Mouse (Mus musculus) heart, embryonic 12.5 days (tissue): ENCODE measurements around the gene Mapkapk5. TPM values are rescaled to one million over a fixed set of nuclear protein-coding genes. Genes with fewer than 3 reads are reported as not detected.

Experiments
- ATAC-seq: fragments of 200-750 bp; cut with Nextera tagmentation; 2 replicates; pipeline ENCODE4 v1.8.0; 2017; ENCODE audit warnings: moderate TSS enrichment, moderate library complexity; ENCODE audit not compliant: insufficient number of reproducible peaks, low FRiP score
- H3K27ac ChIP-seq: fragments of 300-500 bp; sonication (generic); 2 replicates; pipeline ENCODE4 v1.5.1; 2016; ENCODE audit warnings: mild to moderate bottlenecking, moderate library complexity; ENCODE audit not compliant: poor library complexity, severe bottlenecking
- H3K27me3 ChIP-seq: fragments of 300-500 bp; sonication (generic); replicated peaks from 2 replicates; pipeline ENCODE4 v1.6.1; 2016; ENCODE audit warnings: mild to moderate bottlenecking, moderate library complexity
- H3K36me3 ChIP-seq: fragments of 300-500 bp; sonication (generic); 2 replicates; pipeline ENCODE4 v1.6.1; 2016; ENCODE audit warnings: mild to moderate bottlenecking, moderate library complexity
- H3K4me1 ChIP-seq: fragments of 300-500 bp; sonication (generic); replicated peaks from 2 replicates; pipeline ENCODE4 v1.6.1; 2016; ENCODE audit warnings: mild to moderate bottlenecking
- H3K4me2 ChIP-seq: fragments of 300-500 bp; sonication (generic); 2 replicates; pipeline ENCODE4 v1.6.1; 2016; ENCODE audit warnings: mild to moderate bottlenecking, moderate library complexity
- H3K4me3 ChIP-seq: fragments of 300-500 bp; sonication (generic); 2 replicates; pipeline ENCODE4 v1.5.1; 2016; ENCODE audit warnings: mild to moderate bottlenecking
- H3K9ac ChIP-seq: fragments of 300-500 bp; sonication (generic); 2 replicates; pipeline ENCODE4 v1.6.1; 2016; ENCODE audit warnings: mild to moderate bottlenecking, moderate library complexity
- H3K9me3 ChIP-seq: fragments of 300-500 bp; sonication (generic); replicated peaks from 2 replicates; pipeline ENCODE4 v1.6.1; 2016; ENCODE audit warnings: mild to moderate bottlenecking, moderate library complexity
- WGBS: fragments of 180-500 bp; shearing (Covaris S2); methylation state at CpG from one replicate; pipeline ENCODE4 v1.1.7; 2016; 5-methylcytosine and 5-hydroxymethylcytosine counted together
- polyA plus RNA-seq: library from polyadenylated mRNA; unstranded; fragments of >200 nt; fragmentation: Nextera tagmentation; extraction: Ambion mirVana; gene quantifications from 2 replicates; pipeline ENCODE4 v1.2.1, GENCODE M21; 2016

Mapkapk5 gene
- polyA plus RNA-seq = 38.8 and 40.0 TPM in 2 replicates

- Histone ChIP-seq H3K4me1 (peaks cover 19% of the 10 kb centered on the region), H3K4me2 (peak within 1 kb of the TSS; percentile 95), H3K36me3 (no peaks in the 10 kb centered on the region), H3K4me3 (peak within 1 kb of the TSS; percentile 100), H3K27ac (peak within 1 kb of the TSS; percentile 91), H3K9ac (peak within 1 kb of the TSS; percentile 99), H3K27me3 (no peaks in the 10 kb centered on the region), H3K9me3 (peaks cover 4% of the 10 kb centered on the region)
- WGBS = 2% methylated on average over 55 of the region's 55 CpGs
- peak; percentile 95 for ATAC-seq
Observed at GRCm38 (mm10) chr5:121545793-121546529, at the start of gene Mapkapk5. Gene Mapkapk5 (minus strand): TSS chr5:121545905.

- Histone ChIP-seq H3K27me3 (no peaks in the 10 kb centered on the region), H3K9me3 (no peaks in the 10 kb centered on the region), H3K27ac (no peak overlapping the region), H3K36me3 (no peaks in the 10 kb centered on the region), H3K9ac (no peak overlapping the region), H3K4me3 (no peak overlapping the region), H3K4me2 (no peak overlapping the region), H3K4me1 (peaks cover 35% of the 10 kb centered on the region)
- 79% methylated on average over 6 of the region's 6 CpGs for WGBS
- no peak for ATAC-seq
Observed at GRCm38 (mm10) chr5:121594714-121595313, 49.1 kb upstream of the Mapkapk5 start.

- WGBS = 4% methylated on average over 47 of the region's 47 CpGs
- H3K9ac ChIP-seq = peak within 1 kb of the TSS; percentile 80
- peak; percentile 87 for ATAC-seq
Observed at GRCm38 (mm10) chr5:121593451-121594401, 48.0 kb upstream of the Mapkapk5 start, which contains the start of gene Aldh2. Gene Aldh2 (minus strand): TSS chr5:121593824.

GRCm38 (mm10) chr5:121592816-121593407, 47.2 kb upstream of the Mapkapk5 start:
- WGBS = 6% methylated on average over 33 of the region's 33 CpGs
- H3K27ac ChIP-seq = 0 out of 2 replicates have a peak overlapping the region, but pooled peaks have one; percentile 15
- no peaks in the 10 kb centered on the region for H3K36me3 ChIP-seq
- H3K4me3 ChIP-seq = peak overlapping the region; percentile 71
- no peaks in the 10 kb centered on the region for H3K9me3 ChIP-seq
- no peaks in the 10 kb centered on the region for H3K27me3 ChIP-seq
- H3K4me2 ChIP-seq = peak overlapping the region; percentile 99
- ATAC-seq = peak; percentile 35
- H3K4me1 ChIP-seq = peaks cover 34% of the 10 kb centered on the region
- peak overlapping the region; percentile 80 for H3K9ac ChIP-seq

More at GRCm38 (mm10) chr5:121593451-121594401, 48.0 kb upstream of the Mapkapk5 start, which contains the start of gene Aldh2:
- 0 out of 2 replicates have a peak within 1 kb of the TSS, but pooled peaks have one; percentile 15 for H3K27ac ChIP-seq
- H3K4me3 ChIP-seq = peak within 1 kb of the TSS; percentile 71
- no peaks in the 10 kb centered on the region for H3K36me3 ChIP-seq
- H3K4me2 ChIP-seq = peak within 1 kb of the TSS; percentile 99
- no peaks in the 10 kb centered on the region for H3K27me3 ChIP-seq
- H3K4me1 ChIP-seq = peaks cover 35% of the 10 kb centered on the region
- H3K9me3 ChIP-seq = no peaks in the 10 kb centered on the region

GRCm38 (mm10) chr5:121592064-121592815, 46.5 kb upstream of the Mapkapk5 start:
- peak overlapping the region; percentile 99 for H3K4me2 ChIP-seq
- no peak for ATAC-seq
- no peak overlapping the region for H3K27ac ChIP-seq
- H3K27me3 ChIP-seq = no peaks in the 10 kb centered on the region
- H3K4me1 ChIP-seq = peaks cover 27% of the 10 kb centered on the region
- no peaks in the 10 kb centered on the region for H3K9me3 ChIP-seq
- no peaks in the 10 kb centered on the region for H3K36me3 ChIP-seq
- H3K4me3 ChIP-seq = 0 out of 2 replicates have a peak overlapping the region, but pooled peaks have one; percentile 71
- H3K9ac ChIP-seq = 0 out of 2 replicates have a peak overlapping the region, but pooled peaks have one; percentile 17
- WGBS = 68% methylated on average over 11 of the region's 11 CpGs

- H3K9ac ChIP-seq = no peak overlapping the region
- WGBS = 60% methylated on average over 11 of the region's 11 CpGs
- H3K27me3 ChIP-seq = no peaks in the 10 kb centered on the region
- no peak overlapping the region for H3K4me3 ChIP-seq
- no peaks in the 10 kb centered on the region for H3K36me3 ChIP-seq
- H3K4me2 ChIP-seq = no peak overlapping the region
- no peaks in the 10 kb centered on the region for H3K9me3 ChIP-seq
- H3K27ac ChIP-seq = no peak overlapping the region
- peaks cover 26% of the 10 kb centered on the region; the same call in 1 of the 2 replicates for H3K4me1 ChIP-seq
- no peak for ATAC-seq
Observed at GRCm38 (mm10) chr5:121591417-121592063, 45.8 kb upstream of the Mapkapk5 start.

- no peak overlapping the region for H3K4me3 ChIP-seq
Observed at GRCm38 (mm10) chr5:121589928-121590327, 44.2 kb upstream of the Mapkapk5 start.

GRCm38 (mm10) chr5:121586400-121587039, 40.8 kb upstream of the Mapkapk5 start:
- peaks cover 17% of the 10 kb centered on the region; the same call in 1 of the 2 replicates for H3K4me1 ChIP-seq
- WGBS = 54% methylated on average over 6 of the region's 6 CpGs
- H3K27me3 ChIP-seq = no peaks in the 10 kb centered on the region
- H3K9me3 ChIP-seq = no peaks in the 10 kb centered on the region
- no peak overlapping the region for H3K4me3 ChIP-seq
- no peak for ATAC-seq
- no peak overlapping the region for H3K27ac ChIP-seq
- H3K4me2 ChIP-seq = no peak overlapping the region
- no peaks in the 10 kb centered on the region for H3K36me3 ChIP-seq
- no peak overlapping the region for H3K9ac ChIP-seq

More at GRCm38 (mm10) chr5:121589928-121590327, 44.2 kb upstream of the Mapkapk5 start:
- Histone ChIP-seq H3K27ac (no peak overlapping the region), H3K27me3 (no peaks in the 10 kb centered on the region), H3K9ac (no peak overlapping the region), H3K4me1 (peaks cover 24% of the 10 kb centered on the region; the same call in 1 of the 2 replicates), H3K9me3 (no peaks in the 10 kb centered on the region), H3K36me3 (no peaks in the 10 kb centered on the region), H3K4me2 (no peak overlapping the region)
- WGBS = 74% methylated on average over 6 of the region's 6 CpGs
- no peak for ATAC-seq

- H3K4me2 ChIP-seq = no peak overlapping the region
- no peaks in the 10 kb centered on the region for H3K36me3 ChIP-seq
- no peaks in the 10 kb centered on the region for H3K9me3 ChIP-seq
- H3K4me3 ChIP-seq = no peak overlapping the region
- H3K27me3 ChIP-seq = no peaks in the 10 kb centered on the region
- 87% methylated on average over 5 of the region's 5 CpGs for WGBS
- no peak overlapping the region for H3K9ac ChIP-seq
- ATAC-seq = no peak
- peaks cover 14% of the 10 kb centered on the region; the same call in 1 of the 2 replicates for H3K4me1 ChIP-seq
- no peak overlapping the region for H3K27ac ChIP-seq
Observed at GRCm38 (mm10) chr5:121585699-121586098, 40.0 kb upstream of the Mapkapk5 start.
